Mouse (Mus musculus) gonadal fat pad, adult 2 months (tissue): ENCODE measurements at regions not wholly inside any gene's neighbourhood (a gene's known extent, or its start where the extent isn't known, plus 50 kb on each side); places are given as distances from the start of the nearest gene placed in this dataset.

ENCODE experiments used
- DNase-seq: peaks from one replicate; pipeline ENCODE4 v3.0.0-alpha.2; 2012; ENCODE audit warnings: low read depth

DNA sequence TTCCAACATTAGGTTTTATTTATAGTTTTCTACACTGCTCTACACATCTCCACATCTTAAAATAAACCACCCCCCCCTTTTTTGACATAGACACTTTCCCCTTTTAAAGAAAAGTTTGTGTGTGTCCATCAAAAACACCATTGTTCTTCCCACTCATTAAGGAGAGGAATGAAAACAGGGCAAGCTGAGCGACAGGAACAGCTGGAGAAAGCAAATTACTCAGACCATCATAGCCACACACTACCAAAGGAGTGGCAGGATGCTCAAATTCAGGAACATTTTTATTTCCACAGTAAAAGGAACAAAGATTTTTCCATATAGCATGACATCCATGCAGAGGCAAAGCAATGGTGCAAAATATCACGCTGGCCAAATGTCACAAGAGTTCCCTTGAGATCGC is 198.6 kb downstream of the Gm11361 start:
- no peak for DNase-seq

DNA sequence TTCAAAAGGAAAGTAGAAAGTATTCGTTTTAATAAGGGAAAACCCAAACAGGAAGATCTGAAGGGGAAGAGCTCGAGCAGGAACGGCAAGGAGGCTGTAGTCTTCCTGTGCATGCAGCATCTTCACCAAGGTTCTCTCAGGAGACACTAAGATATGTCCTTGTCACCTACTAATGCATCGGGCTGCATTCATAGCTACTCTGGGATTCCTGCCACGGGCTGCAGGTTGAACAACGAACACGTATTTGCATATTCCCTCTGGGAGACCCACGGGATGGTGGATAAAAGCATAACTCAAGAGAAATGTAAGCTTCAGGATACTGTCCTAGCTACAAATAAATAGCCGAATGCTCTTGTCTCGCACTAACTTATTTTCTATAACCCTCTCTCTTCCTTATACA is 197.7 kb downstream of the Gm11361 start:
- DNase-seq: no peak

DNA sequence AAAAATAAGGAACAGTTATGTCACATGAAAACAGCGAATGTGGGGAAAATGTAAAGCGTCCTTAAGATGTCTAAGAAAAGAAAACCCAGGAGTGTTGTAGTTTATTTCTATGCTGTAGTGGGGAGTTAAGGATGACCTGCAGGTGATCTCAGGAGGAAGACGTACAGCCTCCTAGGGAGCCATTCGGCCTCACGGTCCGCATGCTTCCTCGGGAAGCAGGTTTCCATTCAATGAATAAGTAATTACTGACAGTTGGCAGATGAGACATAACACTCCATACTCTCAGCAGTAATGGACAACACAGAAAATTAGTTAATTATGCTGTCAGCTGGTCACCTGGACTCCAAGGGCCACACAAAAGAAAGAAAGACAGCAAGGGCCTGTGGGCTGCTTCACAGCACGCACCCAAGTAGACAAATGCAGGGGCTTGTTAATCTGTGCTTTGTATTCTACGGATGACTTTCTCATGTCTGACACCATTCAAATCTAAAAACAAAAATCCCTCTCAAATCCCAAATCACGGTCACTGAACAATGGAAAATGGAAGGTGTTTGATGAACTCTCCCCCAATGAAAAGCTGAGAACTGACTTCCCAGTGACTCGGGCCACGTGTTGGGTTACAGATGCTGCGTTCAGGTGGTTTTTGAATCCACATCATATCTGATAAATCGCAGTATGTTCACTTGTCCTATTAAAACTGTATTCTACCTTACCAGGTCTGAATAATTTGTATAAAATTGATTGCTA is 193.5 kb downstream of the Gm11361 start:
- no peak for DNase-seq

DNA sequence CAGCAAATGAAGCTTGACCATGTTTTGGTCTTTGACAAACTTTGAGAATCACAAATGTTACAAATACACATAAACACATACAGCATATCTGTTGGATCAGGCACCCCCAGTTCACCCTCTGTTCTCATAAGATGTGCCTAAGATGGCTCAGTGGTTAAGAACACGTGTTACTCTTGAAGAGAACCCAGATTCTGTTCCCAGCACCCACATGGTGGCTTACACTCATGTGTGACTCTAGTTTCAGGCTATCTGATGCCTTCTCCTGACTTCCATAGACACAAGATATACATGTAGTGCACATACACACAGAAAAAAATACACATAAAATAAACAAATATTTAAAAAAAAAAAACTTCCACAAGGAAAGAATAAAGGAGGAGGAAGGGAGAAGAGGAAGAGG is 191.7 kb downstream of the Gm11361 start:
- DNase-seq: no peak

DNA sequence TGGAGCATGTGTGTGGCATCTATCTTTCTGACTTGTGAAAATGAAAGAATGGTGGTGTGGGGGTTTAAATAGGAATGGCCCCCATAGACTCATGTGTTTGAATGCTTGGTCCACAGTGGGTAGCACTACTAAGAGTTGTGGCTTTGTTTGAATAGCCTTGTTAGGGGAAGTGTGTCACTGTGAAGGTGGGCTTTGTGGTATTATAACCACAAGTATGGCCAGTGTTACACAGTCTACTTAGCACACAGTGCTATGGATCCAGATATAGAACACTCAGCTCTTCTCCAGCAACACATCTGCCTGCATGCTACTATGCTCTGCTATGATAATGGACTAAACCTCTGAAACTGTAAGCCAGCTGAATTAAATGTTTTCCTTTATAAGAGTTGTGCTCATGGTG is 184.9 kb downstream of the Gm11361 start:
- DNase-seq: no peak

DNA sequence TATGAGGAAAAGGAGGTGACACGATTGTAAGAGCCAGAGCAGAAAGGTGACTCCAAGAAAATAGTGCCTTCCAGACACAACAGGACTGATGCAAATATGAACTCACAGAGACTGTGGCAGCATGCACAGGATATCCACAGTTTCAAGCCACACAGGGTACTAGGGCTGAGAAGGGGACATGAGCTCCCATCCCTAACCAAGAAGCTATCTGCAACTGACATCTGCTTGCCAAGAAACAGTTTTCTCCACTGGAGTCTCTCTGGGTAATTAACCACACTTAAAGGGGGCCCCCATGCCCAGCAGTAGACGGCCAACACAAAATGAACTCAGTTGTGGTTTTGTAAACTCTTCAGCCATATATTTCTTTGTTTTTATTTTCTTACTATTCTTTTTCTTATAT is 176.1 kb downstream of the Gm11361 start:
- DNase-seq: no peak

DNA sequence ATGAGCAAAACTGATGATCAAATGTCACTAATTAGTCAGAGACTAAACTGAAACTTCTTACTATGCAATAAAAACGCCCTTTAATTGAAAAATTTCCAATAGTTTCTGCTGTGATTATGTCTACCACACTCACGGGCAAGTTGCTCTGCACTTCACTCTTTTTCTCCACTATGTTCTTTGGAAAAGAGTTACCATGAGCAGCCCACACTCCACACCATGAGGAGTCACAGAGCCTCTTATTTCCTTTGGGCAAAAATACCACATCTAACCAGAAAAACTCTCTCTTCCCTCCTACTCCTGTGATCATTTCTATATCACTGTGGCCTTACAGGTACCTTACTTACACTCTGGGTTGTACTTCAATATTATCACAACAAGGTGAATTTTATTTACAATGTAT is 174.7 kb downstream of the Gm11361 start:
- DNase-seq: no peak

DNA sequence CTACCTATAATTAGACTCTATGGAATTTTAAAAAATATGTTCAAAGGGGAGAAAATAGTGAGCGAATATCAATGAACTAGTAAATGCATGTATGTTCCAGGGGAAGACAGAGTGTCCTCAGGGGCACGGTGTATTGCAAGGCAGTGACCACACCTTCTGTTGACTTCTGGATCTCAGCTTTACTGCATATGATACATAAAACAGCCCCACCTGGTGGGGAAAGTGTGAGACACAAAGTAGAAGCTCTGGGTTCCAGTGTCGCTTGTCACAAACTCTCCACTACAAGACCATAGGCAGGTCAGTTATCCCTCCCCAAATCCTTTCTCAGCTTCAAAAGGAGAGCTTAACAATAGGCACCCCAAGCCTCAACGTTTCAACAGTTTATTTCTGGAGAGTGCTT is 168.8 kb downstream of the Gm11361 start:
- DNase-seq: no peak

DNA sequence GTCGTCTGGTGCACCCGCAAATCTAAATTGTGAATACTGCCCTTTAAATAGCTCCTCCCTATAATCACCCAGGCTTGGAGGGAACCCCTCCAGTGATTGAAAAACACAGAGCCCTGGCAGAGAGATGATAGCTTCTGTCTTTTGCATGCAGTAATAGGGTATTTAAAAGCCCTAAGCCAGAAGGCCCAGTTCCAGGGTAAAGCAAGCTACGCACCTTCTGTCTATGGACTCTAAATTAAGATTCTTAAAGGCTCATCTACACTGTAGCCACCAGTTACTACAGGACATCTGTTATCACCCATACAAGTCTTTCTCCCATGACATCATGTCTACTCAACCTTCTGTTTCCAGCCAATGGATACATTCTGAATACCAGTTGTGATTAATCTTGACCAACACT is 167.8 kb downstream of the Gm11361 start:
- DNase-seq: no peak

DNA sequence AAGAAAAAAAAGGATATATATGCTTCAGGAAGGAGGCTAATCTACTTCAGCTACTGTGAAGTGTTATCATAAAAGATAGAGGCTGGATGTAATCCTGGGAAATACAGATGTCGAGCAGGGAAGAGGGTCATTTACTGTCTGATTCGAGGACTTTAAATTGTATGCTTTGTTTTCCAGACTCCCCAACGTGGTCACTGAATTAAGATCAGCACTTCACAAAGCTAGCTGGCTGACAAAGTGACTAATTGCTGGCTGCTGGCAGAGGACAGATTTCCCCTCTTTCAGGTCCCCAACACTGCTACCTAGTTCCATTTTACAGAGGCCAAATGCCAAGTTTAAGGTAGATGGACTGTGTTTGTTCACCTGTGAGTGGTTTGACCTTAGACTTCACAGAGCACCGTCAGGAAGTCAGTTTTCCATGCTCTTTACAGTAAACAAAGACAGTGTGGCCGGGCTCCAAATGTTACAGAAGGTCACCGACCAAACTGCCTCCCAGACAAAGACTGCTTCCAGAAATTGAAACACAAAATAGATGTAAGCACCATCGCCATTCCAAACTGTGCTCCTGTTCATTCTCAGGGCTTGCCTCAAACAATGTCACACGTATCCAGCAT is 167.2 kb downstream of the Gm11361 start:
- DNase-seq: no peak

DNA sequence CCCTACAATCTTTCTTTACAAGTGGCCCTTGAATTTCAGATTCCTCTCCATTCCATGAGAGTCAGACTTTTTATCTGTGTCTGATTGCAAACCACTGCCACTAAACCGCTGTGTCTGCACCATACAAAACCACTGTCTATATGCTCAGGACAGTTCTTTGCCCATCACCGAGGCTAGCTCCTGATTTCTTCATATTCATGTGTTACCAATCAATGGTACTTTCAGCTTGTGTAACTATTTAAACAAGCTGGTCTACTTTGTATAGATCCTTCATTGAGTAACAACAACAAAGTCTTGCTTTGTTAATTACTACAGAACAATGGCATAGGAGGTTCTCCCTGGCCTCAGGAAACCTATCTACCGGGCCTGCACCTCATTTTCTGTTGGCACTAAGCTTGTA is 164.0 kb downstream of the Gm11361 start:
- DNase-seq: no peak

DNA sequence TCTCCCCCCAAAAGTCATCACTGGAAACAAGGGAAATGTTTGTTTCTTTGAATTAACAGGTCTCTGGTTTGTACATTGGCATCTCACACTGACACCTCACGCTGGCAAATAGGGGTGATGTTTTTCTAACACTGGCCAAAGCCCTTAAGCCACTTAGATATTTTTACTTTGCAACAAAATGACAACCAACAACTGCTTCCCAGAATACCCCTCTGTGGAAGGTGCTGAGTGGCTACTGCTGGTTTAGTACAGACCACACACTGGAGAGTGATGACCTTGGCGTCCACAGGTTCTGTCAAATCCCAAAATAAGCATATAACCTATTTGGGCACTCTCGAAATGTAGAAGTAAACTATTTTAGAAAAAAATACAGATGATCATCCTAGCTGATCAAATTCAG is 163.3 kb downstream of the Gm11361 start:
- DNase-seq: no peak

DNA sequence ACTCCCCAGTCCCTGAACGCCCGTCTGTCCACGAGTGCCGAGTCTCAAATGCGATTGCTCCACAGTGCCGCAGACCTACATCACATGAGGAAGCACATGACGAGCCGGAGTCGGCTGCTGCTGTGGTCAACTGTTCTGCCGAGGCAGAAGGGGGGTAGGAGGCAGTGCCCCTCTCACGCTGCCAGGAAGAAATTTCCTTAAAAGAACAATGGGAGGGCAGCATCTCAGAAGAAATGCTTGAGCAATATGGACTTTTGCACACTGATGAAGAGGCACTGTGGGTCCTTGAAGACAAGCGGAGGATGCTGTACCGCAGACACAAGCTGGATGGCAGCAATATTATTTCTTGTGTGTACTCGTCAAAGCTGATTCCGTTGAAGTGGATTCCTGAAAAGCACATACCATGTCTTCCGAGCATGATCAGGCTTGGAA is 162.6 kb downstream of the Gm11361 start:
- DNase-seq: no peak

DNA sequence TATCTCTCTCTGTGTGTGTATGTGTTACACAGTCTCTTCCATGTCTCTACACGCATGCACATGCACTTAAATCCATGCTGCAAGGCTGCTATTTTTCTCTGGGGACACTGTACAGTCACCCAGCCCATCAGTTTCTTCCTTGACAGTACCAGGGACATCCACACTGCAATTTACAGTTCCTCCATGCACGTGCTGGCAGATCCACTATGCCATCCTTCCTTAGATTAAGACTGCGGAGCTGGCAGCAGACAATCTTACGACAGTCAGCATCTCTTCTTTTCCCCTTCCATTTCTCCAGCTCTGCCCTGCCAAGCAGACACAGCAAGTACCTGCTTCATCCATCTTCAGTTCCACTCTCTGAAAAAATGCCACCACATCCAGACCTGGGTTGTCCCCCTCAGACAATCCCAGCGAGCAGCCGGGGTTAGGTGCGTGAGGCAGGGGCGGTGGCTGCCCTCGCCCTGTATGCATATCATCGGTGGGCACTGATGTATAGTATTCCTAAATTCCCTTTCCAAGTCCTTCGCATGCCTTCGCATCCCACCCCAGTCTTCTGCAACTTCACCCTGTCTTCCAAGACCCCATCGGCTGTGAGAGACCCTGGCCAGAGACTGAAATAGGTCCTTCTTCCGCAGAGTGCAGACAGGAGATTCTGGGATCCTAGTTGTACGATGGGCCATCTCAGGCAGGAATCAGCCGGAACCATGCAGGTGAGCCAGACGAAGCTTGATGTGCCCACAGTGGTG is 161.8 kb downstream of the Gm11361 start:
- DNase-seq: no peak

DNA sequence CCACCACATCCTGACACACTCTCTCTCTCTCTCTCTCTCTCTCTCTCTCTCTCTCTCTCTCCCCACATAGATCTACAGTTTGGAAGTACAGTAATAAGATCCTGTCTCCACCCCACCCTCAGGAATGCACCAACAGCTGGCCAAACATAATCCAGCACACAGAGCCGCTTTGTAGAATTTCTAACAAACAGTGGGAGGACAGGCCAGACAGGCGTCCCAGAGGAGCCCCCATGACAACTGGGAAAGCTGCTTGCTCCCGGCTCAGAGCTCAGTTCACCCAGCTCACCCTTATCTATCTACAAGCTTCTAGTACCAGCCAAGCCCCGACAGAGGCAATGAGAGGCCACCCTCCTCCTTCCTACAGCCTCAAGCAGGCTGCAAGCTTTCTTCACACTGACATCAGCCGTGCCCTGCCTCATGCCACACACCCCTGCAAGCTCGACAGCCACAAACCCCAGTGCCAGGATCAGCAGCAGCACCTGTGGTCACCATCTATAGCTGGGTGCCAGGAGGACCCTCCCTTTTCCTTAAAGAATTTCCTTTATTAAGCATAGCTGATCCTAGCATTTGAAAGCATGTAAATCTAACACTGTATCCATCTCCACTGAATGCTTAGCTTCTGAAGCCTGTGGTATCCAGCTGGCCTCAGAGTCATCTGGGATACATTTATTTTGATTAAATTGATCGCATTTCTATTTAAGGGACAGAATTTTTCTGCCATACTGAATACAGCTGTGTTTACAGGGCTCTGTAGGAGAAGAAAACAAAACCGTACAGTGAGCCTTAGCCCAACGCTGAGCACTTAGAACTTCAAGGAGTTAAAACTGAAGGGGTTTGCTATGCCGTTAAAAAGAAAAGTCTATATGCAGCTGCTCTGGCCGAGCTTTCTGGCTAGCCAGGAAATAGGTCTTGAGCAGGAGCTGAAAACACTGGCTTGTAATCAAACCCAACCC is 160.9 kb downstream of the Gm11361 start:
- DNase-seq: no peak

DNA sequence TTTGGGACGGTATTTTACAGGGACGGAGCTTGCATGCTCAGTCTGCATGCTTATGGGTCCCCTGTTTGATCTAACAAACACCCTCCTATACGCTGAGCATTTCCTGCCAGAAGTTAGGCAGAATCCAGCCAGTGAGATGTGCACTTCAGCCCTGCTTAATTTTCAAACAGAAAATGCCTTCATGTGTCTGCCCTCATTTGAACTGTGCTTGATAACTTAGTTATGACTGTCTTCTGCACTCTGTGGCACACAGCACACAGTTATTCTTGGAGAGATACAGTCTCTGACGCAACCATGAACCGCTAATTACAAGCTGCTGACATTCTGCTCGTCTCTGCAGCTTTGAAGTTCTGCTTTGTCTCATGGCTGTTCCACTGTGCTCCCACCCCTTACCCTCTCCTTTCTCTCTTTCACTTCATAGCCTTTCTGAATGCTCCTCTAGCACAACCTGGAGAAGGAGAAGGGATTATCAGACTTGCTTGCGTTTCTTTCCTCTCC is 160.2 kb downstream of the Gm11361 start:
- no peak for DNase-seq

DNA sequence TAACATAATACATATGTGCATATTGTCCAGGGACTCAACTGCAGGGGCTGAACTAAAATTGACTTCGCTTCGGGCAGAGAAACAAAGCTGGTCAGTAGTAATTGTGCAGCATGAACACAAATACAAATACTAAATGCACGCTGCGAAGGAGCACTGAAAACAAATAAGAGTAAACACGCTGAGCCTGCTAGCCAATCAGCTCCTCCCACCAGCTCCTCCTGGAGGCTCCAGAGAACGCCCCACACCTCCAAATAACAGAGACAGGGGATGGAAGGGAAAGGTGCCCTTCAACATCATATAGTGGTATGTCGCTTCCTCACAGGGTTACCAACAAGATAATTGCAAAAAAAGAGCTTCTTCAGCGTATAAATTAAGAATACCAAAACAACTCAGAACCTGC is 159.6 kb downstream of the Gm11361 start:
- no peak for DNase-seq

DNA sequence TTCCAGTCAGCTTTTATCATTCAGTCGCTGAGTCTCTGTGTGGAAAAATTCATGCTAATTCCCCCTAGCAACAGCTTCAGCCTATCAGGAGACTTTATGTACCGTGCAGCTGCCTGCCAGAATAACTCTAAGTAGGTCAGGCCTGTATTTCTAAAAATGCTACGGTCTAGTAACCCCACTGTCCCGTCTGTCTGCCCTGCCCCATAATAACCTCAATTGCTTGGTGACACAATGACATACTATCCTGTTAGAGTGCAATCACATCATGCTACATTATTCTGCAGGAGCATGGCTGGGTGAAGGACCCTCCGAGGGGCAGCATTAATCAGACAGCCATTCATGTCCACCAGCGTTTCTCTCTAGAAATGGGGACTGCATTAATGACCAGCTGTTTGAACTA is 158.9 kb downstream of the Gm11361 start:
- DNase-seq: no peak

DNA sequence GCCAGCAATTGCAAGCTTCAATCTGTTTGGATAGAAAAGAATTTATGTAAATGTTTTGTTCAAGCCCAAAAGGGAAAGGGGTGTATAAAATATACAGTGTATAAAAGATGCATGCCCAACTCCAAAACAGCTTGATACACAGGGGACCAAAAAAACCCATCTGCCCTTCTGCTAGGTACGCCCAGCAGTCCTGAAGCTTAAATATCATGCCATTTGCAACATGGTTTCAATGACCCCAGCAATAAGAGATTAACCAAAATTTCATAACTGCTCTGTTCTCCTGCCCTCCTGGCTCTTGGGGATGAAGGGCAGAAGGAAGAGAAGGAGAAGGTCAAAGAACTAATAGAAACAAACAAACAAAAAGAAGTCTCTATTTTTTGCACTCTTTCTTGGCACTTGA is 158.4 kb downstream of the Gm11361 start:
- no peak for DNase-seq

DNA sequence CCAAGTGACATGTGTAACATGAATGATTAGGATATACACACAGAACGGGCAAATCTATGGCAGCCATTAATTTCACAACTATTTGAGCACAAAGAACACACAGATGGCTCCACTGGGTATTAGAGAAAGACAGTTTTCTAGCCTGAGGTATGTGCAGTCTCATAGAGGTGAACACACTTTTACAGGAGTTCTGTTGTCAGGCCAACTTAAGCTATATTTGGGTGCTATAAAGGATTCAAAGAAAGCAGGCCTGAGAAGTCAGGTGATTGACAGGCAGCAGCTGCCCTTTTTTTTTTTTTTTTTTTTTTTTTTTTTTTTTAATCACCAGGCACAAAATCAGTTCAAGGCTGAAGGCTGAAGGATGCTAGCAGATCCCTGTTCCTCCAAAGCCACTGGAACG is 153.0 kb downstream of the Gm11361 start:
- no peak for DNase-seq

DNA sequence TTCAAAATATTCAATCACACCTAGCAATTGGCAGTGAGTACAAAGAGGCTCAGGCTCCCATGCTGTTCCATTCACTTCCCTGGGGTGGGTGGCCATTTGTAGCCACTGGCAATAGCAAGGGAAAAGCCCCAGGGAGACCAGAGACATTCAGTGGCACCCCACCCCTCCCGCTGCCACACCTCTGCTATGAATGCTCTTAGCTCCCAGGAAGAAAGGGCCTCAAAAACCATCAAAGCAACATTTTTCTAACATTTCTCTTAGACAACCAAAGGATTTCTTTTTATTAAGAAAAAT is 152.2 kb downstream of the Gm11361 start:
- DNase-seq: no peak
